Mouse (Mus musculus) kidney, adult 2 months (tissue): ENCODE data around the gene Olfr67. TPM values are rescaled to one million over a fixed set of nuclear protein-coding genes. Genes with fewer than 3 reads are reported as not detected.
"Not testable (repeated sequence)": the region's sequence is repeated elsewhere in the genome, so short reads cannot be mapped to it uniquely, and the experiment has no call there.

Experiments used
- DNase-seq: peaks from one replicate; pipeline ENCODE4 v3.0.0; 2021
- H3K27ac ChIP-seq: fragments of 200-500 bp; 2 replicates; pipeline ENCODE4 v1.5.1; 2012; ENCODE audit warnings: low read depth, low read length, control low read depth, inconsistent platforms; ENCODE audit not compliant: insufficient read depth
- H3K27me3 ChIP-seq: fragments of 200-500 bp; replicated peaks from 2 replicates; pipeline ENCODE4 v1.6.1; 2012; ENCODE audit warnings: mild to moderate bottlenecking, moderate library complexity, low read length, inconsistent platforms; ENCODE audit not compliant: control insufficient read depth, insufficient read depth
- H3K36me3 ChIP-seq: fragments of 200-500 bp; 2 replicates; pipeline ENCODE4 v1.6.1; 2012; ENCODE audit warnings: mild to moderate bottlenecking, moderate library complexity, low read length, inconsistent platforms; ENCODE audit not compliant: control insufficient read depth, insufficient read depth
- H3K4me1 ChIP-seq: fragments of 200-500 bp; 2 replicates; pipeline ENCODE4 v1.6.1; 2011; ENCODE audit warnings: low read length; ENCODE audit not compliant: control insufficient read depth, insufficient read depth
- H3K4me3 ChIP-seq: fragments of 200-500 bp; 2 replicates; pipeline ENCODE4 v1.5.1; 2011; ENCODE audit warnings: mild to moderate bottlenecking, low read depth, low read length, control low read depth; ENCODE audit not compliant: insufficient read depth
- CTCF ChIP-seq: fragments of 200-500 bp; conservative IDR thresholded peaks from 2 replicates; pipeline ENCODE4 v1.5.1; 2011; ENCODE audit warnings: low read depth, mild to moderate bottlenecking, control low read depth, low read length, moderate library complexity, mixed read lengths; ENCODE audit not compliant: insufficient read depth, insufficient read length
- POLR2A ChIP-seq: fragments of 200-500 bp; IDR thresholded peaks from one replicate; pipeline ENCODE4 v1.6.1; 2011; ENCODE audit warnings: low read depth, low read length, control low read depth
- WGBS: fragments of 180-500 bp; shearing (Covaris S2); methylation state at CpG from one replicate; pipeline ENCODE4 v1.1.7; 2018; 5-methylcytosine and 5-hydroxymethylcytosine counted together
- polyA plus RNA-seq: library from polyadenylated mRNA; depleted of rRNA; stranded (reverse); fragments of >200 nt; gene quantifications from 2 replicates; pipeline ENCODE4 v1.2.3, GENCODE M21; 2012

Gene Olfr67
- polyA plus RNA-seq, 1 experiment = not detected

DNA sequence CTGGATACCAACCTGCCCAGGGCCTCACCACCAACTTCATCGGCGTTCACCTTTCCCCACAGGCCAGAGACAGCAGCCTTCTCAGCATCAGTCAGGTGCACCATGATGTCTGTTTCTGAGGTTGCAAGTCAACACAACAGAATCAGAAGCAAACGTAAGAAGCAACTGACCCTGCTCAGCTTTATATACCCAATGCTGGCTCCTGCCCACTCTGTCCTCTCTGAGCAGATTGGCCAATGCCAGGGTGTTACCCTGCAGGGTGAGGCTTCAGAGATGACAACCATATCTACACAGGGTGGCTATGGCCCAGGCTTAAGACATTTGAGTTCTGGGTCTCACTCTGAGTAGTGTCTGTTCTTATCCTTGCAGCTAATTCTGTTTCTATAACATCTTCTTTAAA lies 22.1 kb upstream of the Olfr67 start, which contains the start of gene Hbb-bt:
Gene Hbb-bt (minus strand): TSS at position 231 of the 400 bp plus-strand sequence.
- TF ChIP-seq CTCF (no peak), POLR2A (no peak)
- Histone ChIP-seq H3K4me3 (no peak within 1 kb of the TSS), H3K36me3 (no peaks in the 10 kb centered on the region), H3K27me3 (no peaks in the 10 kb centered on the region), H3K4me1 (no peaks in the 10 kb centered on the region), H3K27ac (no peak within 1 kb of the TSS)
- DNase-seq = no peak
- 82% methylated on average over 3 of the region's 3 CpGs for WGBS

DNA sequence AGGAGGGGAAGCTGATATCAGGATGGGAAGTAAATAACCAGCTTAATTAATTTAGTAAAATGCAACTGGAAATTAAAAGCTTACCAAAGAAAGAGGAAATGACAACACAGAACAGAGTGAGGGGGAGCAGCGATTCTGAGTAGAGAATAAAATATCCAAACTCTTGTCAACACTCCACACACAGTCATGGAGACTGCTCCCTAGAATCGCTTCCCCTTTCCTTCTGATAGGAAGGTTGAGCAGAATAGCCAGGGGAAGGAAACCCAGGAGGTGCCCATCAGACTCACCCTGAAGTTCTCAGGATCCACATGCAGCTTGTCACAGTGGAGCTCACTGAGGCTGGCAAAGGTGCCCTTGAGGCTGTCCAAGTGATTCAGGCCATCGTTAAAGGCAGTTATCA lies 21.5 kb upstream of the Olfr67 start:
- H3K27ac ChIP-seq, H3K4me1 ChIP-seq, H3K36me3 ChIP-seq, DNase-seq, H3K4me3 ChIP-seq, H3K27me3 ChIP-seq: not testable (repeated sequence)
- WGBS = no CpG with 5 or more reads among the region's 3 CpGs

DNA sequence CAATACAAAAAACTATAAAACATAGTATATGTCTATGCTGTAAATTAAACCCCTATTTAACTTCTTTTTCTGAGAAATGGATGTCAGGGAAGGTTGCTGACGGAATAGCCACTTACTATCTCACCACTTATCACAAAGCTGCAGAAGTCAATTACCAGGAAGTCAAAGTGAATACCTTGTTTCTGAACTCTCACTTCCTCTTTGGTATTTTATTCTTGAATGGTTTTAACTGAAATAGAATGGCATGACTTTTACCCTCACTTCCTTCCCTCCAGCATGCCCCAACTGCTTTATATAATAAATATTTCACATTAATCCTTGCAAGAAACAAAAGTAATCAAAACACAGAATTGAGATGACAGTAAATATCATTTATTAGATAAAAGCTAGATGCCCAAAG lies 20.6 kb upstream of the Olfr67 start:
- no peak overlapping the region for H3K4me3 ChIP-seq
- no peaks in the 10 kb centered on the region for H3K27me3 ChIP-seq
- no peak for DNase-seq
- H3K4me1 ChIP-seq = no peaks in the 10 kb centered on the region
- H3K27ac ChIP-seq = no peak overlapping the region
- TF ChIP-seq POLR2A (no peak), CTCF (no peak)
- 44% methylated on average over 1 of the region's 1 CpGs for WGBS
- no peaks in the 10 kb centered on the region for H3K36me3 ChIP-seq

DNA sequence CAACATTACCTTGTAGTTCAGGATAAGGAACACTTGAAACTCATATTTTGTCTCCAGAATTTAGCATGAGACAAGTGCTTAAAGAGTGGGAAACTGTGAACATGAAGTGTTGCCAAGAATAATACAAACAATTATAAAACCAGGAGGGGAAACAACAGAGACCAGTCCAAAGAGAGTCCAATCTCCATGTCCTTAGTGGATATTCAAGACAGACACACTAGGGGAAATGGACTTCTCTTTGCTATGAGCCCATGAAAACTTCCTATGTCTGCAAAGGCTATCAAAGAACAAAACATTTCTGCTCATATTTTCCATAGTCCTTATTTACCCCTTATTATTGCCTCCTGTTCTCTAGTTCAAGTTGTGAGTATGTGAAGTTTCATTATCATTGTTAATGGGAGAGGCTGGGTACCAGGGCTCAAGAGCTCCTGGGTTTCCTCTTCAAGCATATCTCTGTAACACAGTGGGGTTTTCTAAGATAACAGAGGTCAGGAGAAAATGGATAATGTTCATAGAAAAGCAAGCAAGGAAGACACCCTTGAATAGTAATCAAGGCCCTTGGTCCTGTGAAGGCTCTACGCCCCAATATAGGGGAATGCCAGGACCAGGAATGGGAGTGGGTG lies 19.7 kb upstream of the Olfr67 start:
- no peak for TF ChIP-seq CTCF
- WGBS = 84% methylated on average over 1 of the region's 1 CpGs
- Histone ChIP-seq H3K27me3 (no peaks in the 10 kb centered on the region), H3K27ac (no peak overlapping the region), H3K36me3 (no peaks in the 10 kb centered on the region), H3K4me3 (no peak overlapping the region), H3K4me1 (no peaks in the 10 kb centered on the region)
- DNase-seq = no peak

DNA sequence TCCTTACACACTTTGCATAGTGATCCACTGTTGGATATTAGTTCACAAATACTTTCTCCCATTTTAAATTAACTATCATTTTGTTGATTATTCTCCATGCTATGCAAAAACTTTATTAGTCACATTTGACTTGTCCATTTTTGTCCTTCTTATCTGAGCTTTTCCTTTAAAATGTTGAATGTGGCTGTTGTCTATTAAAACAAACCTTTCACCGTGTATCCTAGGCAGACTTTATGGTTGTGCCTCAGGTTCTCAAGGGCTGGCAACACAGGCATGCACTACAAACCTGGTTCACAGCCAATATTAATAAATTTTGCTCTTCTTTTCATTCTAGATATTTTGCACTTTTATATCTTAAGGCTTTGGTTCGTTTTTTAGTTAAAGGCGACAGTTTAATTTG lies 19.1 kb upstream of the Olfr67 start:
- H3K27me3 ChIP-seq = no peaks in the 10 kb centered on the region
- H3K36me3 ChIP-seq = no peaks in the 10 kb centered on the region
- no peak overlapping the region for H3K27ac ChIP-seq
- DNase-seq = no peak
- TF ChIP-seq POLR2A (no peak), CTCF (no peak)
- 69% methylated on average over 3 of the region's 3 CpGs for WGBS
- no peaks in the 10 kb centered on the region for H3K4me1 ChIP-seq
- H3K4me3 ChIP-seq = no peak overlapping the region

DNA sequence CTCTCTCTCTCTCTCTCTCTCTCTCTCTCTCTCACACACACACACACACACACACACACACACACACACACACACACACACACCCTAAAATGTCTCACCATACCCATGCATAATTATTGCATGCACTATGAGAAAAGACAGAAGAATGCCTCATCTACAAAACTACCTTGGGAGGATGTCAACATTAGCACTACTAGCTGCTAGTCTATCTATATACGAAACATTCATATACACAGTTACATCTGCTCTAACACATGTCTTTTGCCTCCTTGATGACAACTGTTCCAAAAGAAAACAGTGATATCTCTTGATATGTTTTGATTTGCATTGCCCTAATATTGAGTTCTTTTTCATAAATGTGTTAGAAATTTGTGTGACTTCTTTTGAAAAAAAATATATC lies 18.7 kb upstream of the Olfr67 start:
- no peaks in the 10 kb centered on the region for H3K4me1 ChIP-seq
- H3K27me3 ChIP-seq = no peaks in the 10 kb centered on the region
- DNase-seq = no peak
- no peak overlapping the region for H3K27ac ChIP-seq
- H3K36me3 ChIP-seq = no peaks in the 10 kb centered on the region
- no peak overlapping the region for H3K4me3 ChIP-seq
- TF ChIP-seq CTCF (no peak), POLR2A (no peak)
- WGBS = 81% methylated on average over 1 of the region's 1 CpGs

DNA sequence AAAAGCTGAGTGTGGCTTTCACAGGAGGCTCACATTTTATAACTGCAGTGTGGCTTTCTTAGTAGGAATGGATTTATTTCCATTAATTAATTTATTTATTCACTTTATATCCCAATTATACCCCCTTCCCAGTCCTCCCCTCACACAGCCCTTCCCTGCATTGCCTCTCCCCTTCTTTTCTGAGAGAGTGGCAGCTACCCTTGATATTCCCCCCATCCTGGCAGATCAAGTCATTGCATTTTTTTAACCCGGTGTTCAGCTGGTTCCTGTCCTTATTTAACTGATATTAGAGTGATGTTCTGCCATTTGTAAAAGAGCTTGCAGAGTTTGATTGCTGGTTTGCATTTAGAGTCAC lies 18.2 kb upstream of the Olfr67 start:
- no peak for DNase-seq
- no peaks in the 10 kb centered on the region for H3K27me3 ChIP-seq
- TF ChIP-seq POLR2A = no peak
- TF ChIP-seq CTCF = no peak
- H3K4me3 ChIP-seq = no peak overlapping the region
- H3K36me3 ChIP-seq = no peaks in the 10 kb centered on the region
- H3K27ac ChIP-seq = no peak overlapping the region
- WGBS = 58% methylated on average over 1 of the region's 1 CpGs
- H3K4me1 ChIP-seq = no peaks in the 10 kb centered on the region
